Mouse (Mus musculus): ENCODE results near the gene Stk16. TPM values are rescaled to one million over a fixed set of nuclear protein-coding genes. Genes with fewer than 3 reads are reported as not detected.

The Stk16 gene
- polyA plus RNA-seq (2014; fragmentation: Illumina TruSeq; extraction: RNeasy Lipid Tissue Mini Kit (QIAGEN cat#74804); ENCODE audit: insufficient read depth, low read depth, low replicate concordance), result 62.4 TPM

DNA sequence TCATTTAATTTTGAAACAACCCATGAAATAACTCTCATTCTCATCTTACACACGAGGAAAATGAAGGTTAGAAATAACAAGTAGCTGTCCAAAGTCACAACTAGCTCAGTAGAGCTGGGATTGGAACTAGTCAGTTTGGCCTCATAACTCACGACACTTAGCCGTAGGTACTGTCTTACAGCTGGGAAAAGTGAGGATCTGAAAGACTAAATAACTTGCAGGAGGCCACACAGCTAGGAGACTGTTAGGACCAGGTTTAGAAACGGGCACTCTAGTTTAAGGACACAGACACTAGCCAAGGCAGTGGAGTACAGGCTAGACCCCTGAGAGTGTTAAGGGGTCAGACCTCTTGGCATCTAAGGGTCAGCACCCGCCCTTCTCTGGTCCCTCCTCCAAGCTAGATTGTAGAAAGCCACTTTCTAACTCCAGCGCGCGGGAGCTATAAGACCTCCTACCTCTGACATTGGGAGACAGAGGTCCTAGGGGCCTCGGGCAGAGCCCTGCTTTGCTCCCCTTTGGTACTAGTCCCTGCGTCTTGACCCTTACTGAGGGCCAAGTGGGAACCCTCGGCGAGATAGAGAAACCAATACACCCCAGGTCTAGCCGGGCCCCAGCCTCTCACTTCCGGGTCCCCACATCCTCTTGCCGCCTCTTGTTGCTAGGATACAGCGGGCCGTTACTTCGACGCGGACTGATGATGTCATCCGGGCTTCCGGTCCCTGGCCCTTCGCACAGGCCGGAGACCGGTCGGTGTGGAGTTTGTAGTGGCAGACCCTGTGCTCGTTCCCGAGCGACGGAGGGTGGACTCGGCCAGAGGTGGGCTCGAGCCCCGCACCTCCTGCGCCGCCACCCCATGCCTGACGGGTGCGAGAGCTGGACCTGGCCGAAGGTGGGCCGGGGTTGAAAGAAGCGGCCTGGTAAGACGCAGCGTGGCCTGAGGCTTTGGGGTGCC lies at the start of gene Stk16, which contains the start of gene Glb1l:
Gene Stk16 (plus strand): TSS at position 703 of the 952 bp plus-strand sequence.
Gene Glb1l (minus strand): TSS at position 678 of the 952 bp plus-strand sequence.

DNA sequence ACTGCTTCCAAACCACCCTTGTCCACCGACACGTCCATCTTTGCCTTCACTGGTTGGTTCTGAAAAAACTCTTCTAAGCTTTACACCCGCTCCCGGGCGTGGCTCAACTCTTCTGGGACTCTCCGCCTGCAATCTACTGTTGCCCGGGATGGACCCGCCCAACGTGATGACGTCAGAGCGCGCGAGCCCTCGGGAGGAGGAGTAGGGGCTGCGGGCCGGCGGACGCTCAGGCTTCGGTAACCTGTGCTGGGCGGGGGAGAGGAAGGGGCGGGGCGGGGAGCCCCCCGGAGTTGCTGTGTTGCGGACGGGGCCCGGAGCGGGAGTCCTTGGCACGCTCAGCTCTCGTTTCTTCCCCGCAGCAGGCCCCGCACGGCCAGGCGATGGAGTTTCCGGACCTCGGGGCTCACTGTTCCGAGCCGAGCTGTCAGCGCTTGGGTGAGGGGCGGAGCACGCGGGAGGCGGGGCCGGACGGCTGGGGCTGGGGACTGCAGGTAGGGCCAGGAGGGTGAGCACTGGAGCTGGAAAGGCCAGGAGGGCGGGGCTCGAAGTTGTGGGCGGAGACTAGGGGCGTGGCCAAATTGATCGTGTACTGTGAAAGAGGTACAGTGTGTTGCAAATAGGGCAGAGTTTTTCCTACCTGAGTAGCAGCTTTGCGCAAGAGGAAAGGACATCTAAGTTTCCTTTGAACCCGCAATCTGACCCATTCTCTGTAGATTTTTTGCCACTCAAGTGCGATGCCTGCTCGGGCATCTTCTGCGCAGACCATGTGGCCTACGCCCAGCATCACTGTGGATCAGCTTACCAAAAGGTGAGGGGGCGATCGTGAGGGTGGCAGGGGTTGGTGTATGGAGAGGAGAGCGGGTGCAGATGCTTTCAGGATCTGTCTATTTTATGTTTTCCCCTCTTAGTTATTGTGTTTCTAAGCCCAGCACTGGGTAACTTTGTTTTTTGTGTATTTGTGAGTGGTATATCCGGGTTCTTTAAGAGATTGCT lies 41.9 kb upstream of the Stk16 start, which contains the start of gene Zfand2b:
Gene Zfand2b (plus strand): TSS at position 175 of the 993 bp plus-strand sequence.

GRCm38 (mm10) chr1:75180105-75180590 lies 30.5 kb upstream of the Stk16 start, which contains the start of gene Abcb6:
Gene Abcb6 (minus strand): TSS chr1:75180392.

GRCm38 (mm10) chr1:75191622-75192402 lies 18.8 kb upstream of the Stk16 start, which contains the start of the genes Ankzf1 and Atg9a:
Gene Ankzf1 (plus strand): TSS chr1:75192151.
Gene Atg9a (minus strand): TSS chr1:75192196.

DNA sequence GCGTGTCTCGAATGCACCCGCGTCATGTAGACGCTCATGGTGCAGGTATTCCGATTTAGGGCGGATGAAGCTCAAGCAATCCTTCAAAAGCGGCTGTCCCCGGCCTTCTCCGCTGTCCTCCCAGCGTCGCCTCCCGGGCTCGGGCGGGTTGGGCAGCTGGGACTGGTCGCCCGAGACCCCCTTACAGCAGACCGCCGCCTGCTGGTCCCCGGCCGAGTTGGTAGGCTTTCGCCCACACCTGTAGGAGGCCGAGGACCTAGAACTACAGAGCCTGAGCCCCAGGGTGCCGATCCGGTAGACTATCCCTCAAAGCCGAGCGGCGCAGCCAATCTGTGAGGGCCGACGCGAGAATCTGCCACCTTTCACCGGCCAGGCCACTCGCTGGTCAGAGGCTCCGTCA lies 8.9 kb downstream of the Stk16 start, which contains the start of gene Tuba4a:
Gene Tuba4a (minus strand): TSS at position 335 of the 400 bp plus-strand sequence.

DNA sequence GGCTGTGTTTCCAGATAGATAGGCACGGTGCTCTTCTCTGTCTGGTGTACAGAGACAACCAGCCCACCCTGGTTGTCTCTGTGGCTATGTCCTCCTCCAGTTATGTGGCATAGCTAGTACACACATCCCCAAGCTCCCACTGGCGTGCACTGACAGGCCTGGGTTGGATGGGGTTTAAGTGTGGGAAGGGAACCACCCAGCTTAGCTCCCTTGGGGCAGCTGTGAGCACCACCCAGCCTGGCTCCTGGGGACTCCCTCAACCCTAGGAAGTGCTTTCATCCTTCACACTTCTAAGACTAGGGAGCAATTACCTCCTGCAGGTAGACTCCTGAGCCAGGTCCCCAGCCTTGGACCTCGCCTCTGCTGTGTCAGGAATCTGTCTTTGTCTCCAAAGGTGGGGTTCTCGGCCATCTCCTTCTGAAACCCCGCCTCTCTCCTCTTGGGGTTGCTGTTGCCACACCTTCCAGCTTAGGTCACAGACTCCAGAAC lies 21.1 kb downstream of the Stk16 start, which contains the start of gene A630095N17Rik:
Gene A630095N17Rik (minus strand): TSS at position 439 of the 489 bp plus-strand sequence.

GRCm38 (mm10) chr1:75236117-75237050 lies 25.7 kb downstream of the Stk16 start, which contains the start of gene Dnajb2:
Gene Dnajb2 (plus strand): TSS chr1:75236406.

GRCm38 (mm10) chr1:75264091-75264880 lies 53.6 kb downstream of the Stk16 start, which contains the start of gene Ptprn:
Gene Ptprn (minus strand): TSS chr1:75264502.

Other genes starting within 250 kb of the Stk16 start
- gene Nhej1, start 85.6 kb upstream of the Stk16 start, polyA plus RNA-seq (2014; fragmentation: Illumina TruSeq; extraction: RNeasy Lipid Tissue Mini Kit (QIAGEN cat#74804); ENCODE audit: insufficient read depth, low read depth, low replicate concordance), result 3.9 TPM
- 0.54 TPM for gene Slc23a3, start 76.9 kb upstream of the Stk16 start, polyA plus RNA-seq (2014; fragmentation: Illumina TruSeq; extraction: RNeasy Lipid Tissue Mini Kit (QIAGEN cat#74804); ENCODE audit: insufficient read depth, low read depth, low replicate concordance)
- 42.7 TPM for gene Cnppd1, start 68.1 kb upstream of the Stk16 start, polyA plus RNA-seq (2014; fragmentation: Illumina TruSeq; extraction: RNeasy Lipid Tissue Mini Kit (QIAGEN cat#74804); ENCODE audit: insufficient read depth, low read depth, low replicate concordance)
- gene Retreg2, start 68.1 kb upstream of the Stk16 start, polyA plus RNA-seq (2014; fragmentation: Illumina TruSeq; extraction: RNeasy Lipid Tissue Mini Kit (QIAGEN cat#74804); ENCODE audit: insufficient read depth, low read depth, low replicate concordance), result 54.4 TPM
- gene Zfand2b, start 42.2 kb upstream of the Stk16 start, polyA plus RNA-seq (2014; fragmentation: Illumina TruSeq; extraction: RNeasy Lipid Tissue Mini Kit (QIAGEN cat#74804); ENCODE audit: insufficient read depth, low read depth, low replicate concordance), result 34.3 TPM
- 11.2 TPM for gene Abcb6, start 30.4 kb upstream of the Stk16 start, polyA plus RNA-seq (2014; fragmentation: Illumina TruSeq; extraction: RNeasy Lipid Tissue Mini Kit (QIAGEN cat#74804); ENCODE audit: insufficient read depth, low read depth, low replicate concordance)
- gene Ankzf1, start 18.7 kb upstream of the Stk16 start, polyA plus RNA-seq (2014; fragmentation: Illumina TruSeq; extraction: RNeasy Lipid Tissue Mini Kit (QIAGEN cat#74804); ENCODE audit: insufficient read depth, low read depth, low replicate concordance), result 9.2 TPM
- gene Atg9a, start 18.6 kb upstream of the Stk16 start, polyA plus RNA-seq (2014; fragmentation: Illumina TruSeq; extraction: RNeasy Lipid Tissue Mini Kit (QIAGEN cat#74804); ENCODE audit: insufficient read depth, low read depth, low replicate concordance), result 12.2 TPM
- 4.8 TPM for gene Glb1l, start within 50 bp of the Stk16 start, polyA plus RNA-seq (2014; fragmentation: Illumina TruSeq; extraction: RNeasy Lipid Tissue Mini Kit (QIAGEN cat#74804); ENCODE audit: insufficient read depth, low read depth, low replicate concordance)
- gene Tuba4a, start 9.0 kb downstream of the Stk16 start, polyA plus RNA-seq (2014; fragmentation: Illumina TruSeq; extraction: RNeasy Lipid Tissue Mini Kit (QIAGEN cat#74804); ENCODE audit: insufficient read depth, low read depth, low replicate concordance), result 60.2 TPM
- not detected for gene A630095N17Rik, start 21.3 kb downstream of the Stk16 start, polyA plus RNA-seq (2014; fragmentation: Illumina TruSeq; extraction: RNeasy Lipid Tissue Mini Kit (QIAGEN cat#74804); ENCODE audit: insufficient read depth, low read depth, low replicate concordance)
- 51.1 TPM for gene Dnajb2, start 25.6 kb downstream of the Stk16 start, polyA plus RNA-seq (2014; fragmentation: Illumina TruSeq; extraction: RNeasy Lipid Tissue Mini Kit (QIAGEN cat#74804); ENCODE audit: insufficient read depth, low read depth, low replicate concordance)
- gene Ptprn, start 53.7 kb downstream of the Stk16 start, polyA plus RNA-seq (2014; fragmentation: Illumina TruSeq; extraction: RNeasy Lipid Tissue Mini Kit (QIAGEN cat#74804); ENCODE audit: insufficient read depth, low read depth, low replicate concordance), result 1.7 TPM
- 1.6 TPM for gene Resp18, start 67.6 kb downstream of the Stk16 start, polyA plus RNA-seq (2014; fragmentation: Illumina TruSeq; extraction: RNeasy Lipid Tissue Mini Kit (QIAGEN cat#74804); ENCODE audit: insufficient read depth, low read depth, low replicate concordance)
- 53.8 TPM for gene Dnpep, start 107.2 kb downstream of the Stk16 start, polyA plus RNA-seq (2014; fragmentation: Illumina TruSeq; extraction: RNeasy Lipid Tissue Mini Kit (QIAGEN cat#74804); ENCODE audit: insufficient read depth, low read depth, low replicate concordance)
- 92.4 TPM for gene Des, start 149.5 kb downstream of the Stk16 start, polyA plus RNA-seq (2014; fragmentation: Illumina TruSeq; extraction: RNeasy Lipid Tissue Mini Kit (QIAGEN cat#74804); ENCODE audit: insufficient read depth, low read depth, low replicate concordance)
- gene Speg, start 164.5 kb downstream of the Stk16 start, polyA plus RNA-seq (2014; fragmentation: Illumina TruSeq; extraction: RNeasy Lipid Tissue Mini Kit (QIAGEN cat#74804); ENCODE audit: insufficient read depth, low read depth, low replicate concordance), result 8.0 TPM
- 38.9 TPM for gene Gmppa, start 225.1 kb downstream of the Stk16 start, polyA plus RNA-seq (2014; fragmentation: Illumina TruSeq; extraction: RNeasy Lipid Tissue Mini Kit (QIAGEN cat#74804); ENCODE audit: insufficient read depth, low read depth, low replicate concordance)
- not detected for gene Asic4, start 239.6 kb downstream of the Stk16 start, polyA plus RNA-seq (2014; fragmentation: Illumina TruSeq; extraction: RNeasy Lipid Tissue Mini Kit (QIAGEN cat#74804); ENCODE audit: insufficient read depth, low read depth, low replicate concordance)